In the genomic region with DNA sequence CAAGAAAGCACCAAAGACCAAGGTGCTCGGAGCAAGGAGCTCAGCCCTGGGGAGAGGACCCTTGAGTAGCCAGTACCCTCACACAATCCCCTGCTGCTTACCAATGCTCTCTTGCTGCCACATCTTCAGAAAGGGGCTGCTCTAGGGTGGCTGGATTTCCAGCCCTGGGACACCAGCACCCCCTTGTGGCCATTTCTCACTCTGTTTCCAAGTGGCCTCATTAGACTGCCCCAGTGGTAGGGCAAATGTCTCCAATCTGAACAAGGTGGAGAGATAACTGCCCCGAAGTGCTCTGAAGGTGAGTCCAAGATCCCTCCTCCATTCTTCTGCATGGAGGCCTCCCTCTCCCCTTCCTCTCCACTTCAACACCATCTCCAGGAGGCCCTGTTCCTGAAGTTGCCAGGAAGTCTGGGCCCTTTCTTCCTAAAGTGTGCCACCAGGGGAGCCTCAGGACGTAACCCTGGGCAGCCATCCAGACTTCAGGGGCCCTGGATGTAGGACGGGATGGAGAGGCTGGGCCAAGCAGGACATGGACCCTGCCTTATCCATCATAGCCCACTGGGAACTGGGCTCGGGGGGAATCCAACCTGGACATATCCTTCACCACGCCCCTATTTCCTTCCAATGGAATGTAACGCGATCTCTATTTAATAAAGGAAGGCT, we compare ENCODE assay signal across 8 mouse cellular contexts. TPM values are rescaled to one million over a fixed set of nuclear protein-coding genes. Genes with fewer than 3 reads are reported as not detected.
DNase-seq lines count a peak whose midpoint lies in the region; ATAC-seq lines count a peak whose summit lies in the region.

No protein-coding gene starts in this region.

- WGBS in embryonic facial prominence, embryonic 10.5 days: 47% methylated on average over 8 of the region's 8 CpGs
- WGBS in kidney, embryonic 16.5 days: 47% methylated on average over 8 of the region's 8 CpGs
- 67% methylated on average over 8 of the region's 8 CpGs for WGBS in liver, embryonic 11.5 days
- WGBS in stomach, embryonic 14.5 days: 60% methylated on average over 8 of the region's 8 CpGs

- peak; percentile 69 for ATAC-seq in kidney, embryonic 16.5 days (ENCODE audit: low FRiP score, low TSS enrichment)
- ATAC-seq in liver, embryonic 11.5 days (replicated peaks; ENCODE audit: low FRiP score): peak; percentile 53; the same call in 1 of the 2 replicates
- ATAC-seq in stomach, embryonic 14.5 days (ENCODE audit: insufficient number of reproducible peaks, insufficient read depth, low FRiP score, low read depth): peak; percentile 51; the same call in 1 of the 2 replicates

- H3K4me3 ChIP-seq in embryonic facial prominence, embryonic 10.5 days: no peak overlapping the region
- no peak overlapping the region for H3K4me3 ChIP-seq in kidney, embryonic 16.5 days (ENCODE audit: low read length)
- no peak overlapping the region for H3K4me3 ChIP-seq in liver, embryonic 11.5 days (ENCODE audit: low read depth, low read length)
- no peak overlapping the region for H3K4me3 ChIP-seq in stomach, embryonic 14.5 days (ENCODE audit: low read depth, low read length)

- H3K9me3 ChIP-seq in embryonic facial prominence, embryonic 10.5 days: no peaks in the 10 kb centered on the region
- H3K9me3 ChIP-seq in kidney, embryonic 16.5 days (ENCODE audit: low read length): no peaks in the 10 kb centered on the region
- no peaks in the 10 kb centered on the region for H3K9me3 ChIP-seq in liver, embryonic 11.5 days (ENCODE audit: control insufficient read depth, low read length)
- no peaks in the 10 kb centered on the region for H3K9me3 ChIP-seq in stomach, embryonic 14.5 days (ENCODE audit: control insufficient read depth, low read depth, low read length)

- H3K4me1 ChIP-seq in embryonic facial prominence, embryonic 10.5 days: peaks cover 24% of the 10 kb centered on the region
- H3K4me1 ChIP-seq in kidney, embryonic 16.5 days (ENCODE audit: insufficient read depth, low read length): peaks cover 23% of the 10 kb centered on the region
- H3K4me1 ChIP-seq in liver, embryonic 11.5 days (replicated peaks; ENCODE audit: control insufficient read depth, insufficient read depth, low read length): no peaks in the 10 kb centered on the region
- H3K4me1 ChIP-seq in stomach, embryonic 14.5 days (ENCODE audit: control insufficient read depth, insufficient read depth, low read length): peaks cover 14% of the 10 kb centered on the region

- 0 out of 2 replicates have a peak overlapping the region, but pooled peaks have one; percentile 3 for H3K27ac ChIP-seq in embryonic facial prominence, embryonic 10.5 days (replicated peaks)
- no peak overlapping the region for H3K27ac ChIP-seq in kidney, embryonic 16.5 days (ENCODE audit: low read length)
- no peak overlapping the region for H3K27ac ChIP-seq in liver, embryonic 11.5 days (ENCODE audit: low read depth, low read length)
- H3K27ac ChIP-seq in stomach, embryonic 14.5 days (ENCODE audit: low read length): no peak overlapping the region

- H3K27me3 ChIP-seq in embryonic facial prominence, embryonic 10.5 days (replicated peaks; ENCODE audit: low read depth, poor library complexity, severe bottlenecking): peaks cover 11% of the 10 kb centered on the region
- H3K27me3 ChIP-seq in kidney, embryonic 16.5 days (ENCODE audit: insufficient read depth, low read length): no peaks in the 10 kb centered on the region; the same call in 1 of the 2 replicates
- H3K27me3 ChIP-seq in liver, embryonic 11.5 days (replicated peaks; ENCODE audit: control insufficient read depth, insufficient read depth, low read length): no peaks in the 10 kb centered on the region
- no peaks in the 10 kb centered on the region for H3K27me3 ChIP-seq in stomach, embryonic 14.5 days (ENCODE audit: control insufficient read depth, insufficient read depth, low read length)

- no peak overlapping the region for H3K4me2 ChIP-seq in kidney, embryonic 16.5 days (replicated peaks; ENCODE audit: low read depth, low read length)
- H3K4me2 ChIP-seq in liver, embryonic 11.5 days: no peak overlapping the region
- no peak overlapping the region for H3K4me2 ChIP-seq in stomach, embryonic 14.5 days (replicated peaks; ENCODE audit: low read depth, low read length)

- H3K9ac ChIP-seq in kidney, embryonic 16.5 days (replicated peaks; ENCODE audit: low read length): no peak overlapping the region
- H3K9ac ChIP-seq in liver, embryonic 11.5 days (ENCODE audit: low read depth, low read length): no peak overlapping the region
- no peak overlapping the region for H3K9ac ChIP-seq in stomach, embryonic 14.5 days (replicated peaks; ENCODE audit: low read depth, low read length)

- peak; percentile 78 for DNase-seq in A20 (ENCODE audit: low read depth, low spot score)
- DNase-seq in adrenal gland, postnatal 14 days: peak; percentile 92
- DNase-seq in embryonic facial prominence, embryonic 10.5 days (ENCODE audit: low spot score): peak; percentile 88
- DNase-seq in heart, adult 8-10 months (ENCODE audit: low spot score): peak; percentile 85
- DNase-seq in liver, embryonic 11.5 days (ENCODE audit: low spot score): peak; percentile 79
- peak; percentile 82 for DNase-seq in naive thymus-derived CD4-positive, alpha-beta T cell, adult 2 months (ENCODE audit: low read depth)

- H3K36me3 ChIP-seq in embryonic facial prominence, embryonic 10.5 days (replicated peaks): peaks cover 53% of the 10 kb centered on the region
- 0 out of 2 replicates have a peak, but pooled peaks cover 3% of the 10 kb centered on the region for H3K36me3 ChIP-seq in kidney, embryonic 16.5 days (ENCODE audit: insufficient read depth, low read length)
- peaks cover 3% of the 10 kb centered on the region for H3K36me3 ChIP-seq in liver, embryonic 11.5 days (ENCODE audit: control insufficient read depth, insufficient read depth, low read length)
- no peaks in the 10 kb centered on the region for H3K36me3 ChIP-seq in stomach, embryonic 14.5 days (ENCODE audit: control insufficient read depth, insufficient read depth, low read length)

RNA-seq across cellular contexts. Expression of gene Fads3, which starts 6.5 kb away (rescaled TPM):
- total RNA-seq in adrenal gland, postnatal 14 days (2021): 11.3 and 14.0 TPM in 2 replicates
- polyA plus RNA-seq in embryonic facial prominence, embryonic 10.5 days (2016; fragmentation: Nextera tagmentation; extraction: Ambion mirVana): 4.0 and 4.3 TPM in 2 replicates
- 10 to 100 TPM; 34.9 to 43.8 (median 37.4) TPM for total RNA-seq in heart, adult 8-10 months (2022)
- 30.1 and 36.5 TPM in 2 replicates for polyA plus RNA-seq in kidney, embryonic 16.5 days (2015; fragmentation: Nextera tagmentation; extraction: Ambion mirVana)
- polyA plus RNA-seq in liver, embryonic 11.5 days (2014; fragmentation: Nextera tagmentation; extraction: Ambion mirVana): 7.2 and 7.3 TPM in 2 replicates
- 9.1 and 11.2 TPM in 2 replicates for polyA plus RNA-seq in stomach, embryonic 14.5 days (2014; fragmentation: Nextera tagmentation; extraction: Ambion mirVana)

RNA-seq across cellular contexts. Expression of gene Rab3il1, which starts 33.4 kb away (rescaled TPM):
- 9.7 and 10.1 TPM in 2 replicates for total RNA-seq in adrenal gland, postnatal 14 days (2021)
- 51.7 and 57.4 TPM in 2 replicates for polyA plus RNA-seq in embryonic facial prominence, embryonic 10.5 days (2016; fragmentation: Nextera tagmentation; extraction: Ambion mirVana)
- 1 to 10 TPM; 6.3 to 8.1 (median 7.5) TPM for total RNA-seq in heart, adult 8-10 months (2022)
- 32.0 and 34.6 TPM in 2 replicates for polyA plus RNA-seq in kidney, embryonic 16.5 days (2015; fragmentation: Nextera tagmentation; extraction: Ambion mirVana)
- polyA plus RNA-seq in liver, embryonic 11.5 days (2014; fragmentation: Nextera tagmentation; extraction: Ambion mirVana): 133 and 137 TPM in 2 replicates
- polyA plus RNA-seq in stomach, embryonic 14.5 days (2014; fragmentation: Nextera tagmentation; extraction: Ambion mirVana): 26.0 and 28.6 TPM in 2 replicates

RNA-seq across cellular contexts. Expression of gene Best1, which starts 33.5 kb away (rescaled TPM):
- total RNA-seq in adrenal gland, postnatal 14 days (2021): 0.19 TPM in 1 of 2 replicates, not detected in the other
- polyA plus RNA-seq in embryonic facial prominence, embryonic 10.5 days (2016; fragmentation: Nextera tagmentation; extraction: Ambion mirVana): 1.6 TPM in 2 replicates
- total RNA-seq in heart, adult 8-10 months (2022): under 1 TPM in 2 of 4 experiments, not detected in 2; 0.14 to 0.65 TPM
- polyA plus RNA-seq in kidney, embryonic 16.5 days (2015; fragmentation: Nextera tagmentation; extraction: Ambion mirVana): 1.4 and 1.9 TPM in 2 replicates
- 0.31 and 0.59 TPM in 2 replicates for polyA plus RNA-seq in liver, embryonic 11.5 days (2014; fragmentation: Nextera tagmentation; extraction: Ambion mirVana)
- 0.35 and 0.72 TPM in 2 replicates for polyA plus RNA-seq in stomach, embryonic 14.5 days (2014; fragmentation: Nextera tagmentation; extraction: Ambion mirVana)

RNA-seq across cellular contexts. Expression of gene Fth1, which starts 54.5 kb away (rescaled TPM):
- total RNA-seq in adrenal gland, postnatal 14 days (2021): 2,322 and 2,352 TPM in 2 replicates
- 1,291 and 1,338 TPM in 2 replicates for polyA plus RNA-seq in embryonic facial prominence, embryonic 10.5 days (2016; fragmentation: Nextera tagmentation; extraction: Ambion mirVana)
- 1,000 to 10,000 TPM; 2,773 to 3,210 (median 2,950) TPM for total RNA-seq in heart, adult 8-10 months (2022)
- 1,651 and 1,666 TPM in 2 replicates for polyA plus RNA-seq in kidney, embryonic 16.5 days (2015; fragmentation: Nextera tagmentation; extraction: Ambion mirVana)
- 3,796 and 3,887 TPM in 2 replicates for polyA plus RNA-seq in liver, embryonic 11.5 days (2014; fragmentation: Nextera tagmentation; extraction: Ambion mirVana)
- 1,491 and 1,524 TPM in 2 replicates for polyA plus RNA-seq in stomach, embryonic 14.5 days (2014; fragmentation: Nextera tagmentation; extraction: Ambion mirVana)
